Mouse (Mus musculus) kidney, adult 11 months (tissue): ENCODE measurements around the gene Ngdn.

Experiments
- DNase-seq: peaks from one replicate; pipeline ENCODE4 v3.0.0; 2022

Gene Ngdn

GRCm38 (mm10) chr14:55000814-55001213 is 14.4 kb upstream of the Ngdn start:
- no peak for DNase-seq

GRCm38 (mm10) chr14:55001446-55001845 is 13.8 kb upstream of the Ngdn start:
- DNase-seq = no peak

- no peak for DNase-seq
Measured at GRCm38 (mm10) chr14:55001938-55002686, 13.1 kb upstream of the Ngdn start.

GRCm38 (mm10) chr14:55002687-55003120 is 12.6 kb upstream of the Ngdn start:
- no peak for DNase-seq

GRCm38 (mm10) chr14:55003878-55004855 is 11.1 kb upstream of the Ngdn start:
- no peak for DNase-seq

GRCm38 (mm10) chr14:55005506-55005905 is 9.7 kb upstream of the Ngdn start:
- DNase-seq = no peak

- DNase-seq = no peak
Measured at GRCm38 (mm10) chr14:55005967-55006366, 9.3 kb upstream of the Ngdn start.

- DNase-seq = no peak
Measured at GRCm38 (mm10) chr14:55006541-55006940, 8.7 kb upstream of the Ngdn start.

- no peak for DNase-seq
Measured at GRCm38 (mm10) chr14:55007120-55007908, 7.9 kb upstream of the Ngdn start.

GRCm38 (mm10) chr14:55008417-55008816 is 6.8 kb upstream of the Ngdn start:
- no peak for DNase-seq

GRCm38 (mm10) chr14:55011116-55011515 is 4.1 kb upstream of the Ngdn start:
- no peak for DNase-seq

- no peak for DNase-seq
Measured at GRCm38 (mm10) chr14:55014591-55014990, 663 bp upstream of the Ngdn start.

GRCm38 (mm10) chr14:55015767-55016111 is 485 bp downstream of the Ngdn start:
- no peak for DNase-seq

GRCm38 (mm10) chr14:55016876-55017275 is 1.6 kb downstream of the Ngdn start:
- DNase-seq = no peak

GRCm38 (mm10) chr14:55020394-55020793 is 5.1 kb downstream of the Ngdn start:
- DNase-seq = no peak

GRCm38 (mm10) chr14:55023011-55023410 is 7.8 kb downstream of the Ngdn start:
- no peak for DNase-seq

- peak; percentile 21 for DNase-seq
Measured at GRCm38 (mm10) chr14:55024236-55024635, 9.0 kb downstream of the Ngdn start.

- no peak for DNase-seq
Measured at GRCm38 (mm10) chr14:55025527-55025926, 10.3 kb downstream of the Ngdn start.

GRCm38 (mm10) chr14:55027251-55027650 is 12.0 kb downstream of the Ngdn start:
- DNase-seq = peak; percentile 30

GRCm38 (mm10) chr14:55027653-55028052 is 12.4 kb downstream of the Ngdn start:
- DNase-seq = no peak

GRCm38 (mm10) chr14:55028333-55028835 is 13.1 kb downstream of the Ngdn start:
- DNase-seq = no peak

GRCm38 (mm10) chr14:55029034-55029698 is 13.9 kb downstream of the Ngdn start:
- DNase-seq = no peak
